Comparison of ENCODE assay signal across 24 mouse cellular contexts in genomic region chr12:31202509-31202908, GRCm38 (mm10). TPM values are rescaled to one million over a fixed set of nuclear protein-coding genes. Genes with fewer than 3 reads are reported as not detected.
"Had no signal": no experiment of that assay in that cellular context is flagged by ENCODE, and none has a peak within 500 bp of the region (broad histone marks: within the 10 kb centered on the region; RNA-seq: fewer than 3 reads in every experiment).

No protein-coding gene starts in this region.

- H3K4me1 ChIP-seq: neural tube, embryonic 13.5 days; neural tube, embryonic 15.5 days; stomach, embryonic 15.5 days had no signal

- H3K27ac ChIP-seq: neural tube, embryonic 13.5 days; neural tube, embryonic 15.5 days; stomach, embryonic 15.5 days; stomach, postnatal 0 days had no signal

- DNase-seq: retina, postnatal 1 day; right cerebral cortex, adult 18-20 months; right cerebral cortex, postnatal 14 days; right cerebral cortex, postnatal 25 days; right cerebral cortex, postnatal 4 days; spleen, adult 18-20 months; thymus, adult 18-20 months; thymus, adult 2 months; thymus, postnatal 14 days; thymus, postnatal 25 days; thymus, postnatal 36 days; thymus, postnatal 4 days had no signal

- H3K36me3 ChIP-seq: neural tube, embryonic 13.5 days; neural tube, embryonic 15.5 days; stomach, embryonic 15.5 days had no signal

- H3K27me3 ChIP-seq: neural tube, embryonic 13.5 days; neural tube, embryonic 15.5 days; stomach, embryonic 15.5 days had no signal

- H3K4me3 ChIP-seq: neural tube, embryonic 13.5 days; neural tube, embryonic 15.5 days; stomach, embryonic 15.5 days had no signal

RNA-seq across cellular contexts. Expression of gene Gm6993, which starts 38.1 kb away (rescaled TPM):
- polyA plus RNA-seq: neural tube, embryonic 13.5 days; neural tube, embryonic 14.5 days; neural tube, embryonic 15.5 days; small intestine, adult 2 months; spleen, adult 2 months; stomach, embryonic 14.5 days; stomach, embryonic 15.5 days; stomach, embryonic 16.5 days; stomach, postnatal 0 days; testis, adult 2 months; thymus, adult 2 months; thymus, postnatal 0 days; urinary bladder, adult 2 months had no signal
